Mouse (Mus musculus) adrenal gland, postnatal 36 days (tissue): ENCODE data around the gene Klhl7. TPM values are rescaled to one million over a fixed set of nuclear protein-coding genes. Genes with fewer than 3 reads are reported as not detected.
A peak's percentile ranks its signal among the peaks of the same experiment; 100 is the strongest.

Experiments
- DNase-seq, 2 experiments: peaks; one replicate each; pipeline ENCODE4 v3.0.0; 2021; ENCODE audit warnings: mixed read lengths in 1 of 2
- long read RNA-seq, 2 experiments: library from polyadenylated mRNA; stranded (forward); transcript quantifications; one replicate each; pipeline ENCODE4 v2.0.0; 2021; ENCODE audit warnings: borderline sequencing depth in 2 of 2
- total RNA-seq, 2 experiments: library from RNA; stranded (reverse); gene quantifications; 2 replicates each; pipeline ENCODE4 v1.2.3; 2021

Klhl7 gene
- total RNA-seq = 10 to 100 TPM; 33.3 to 38.1 TPM
- long read RNA-seq, experiment 1, transcript Klhl7-201 (11 exons, 2,966 nt) = major isoform, 59 of 66 reads
- long read RNA-seq, experiment 1, partial matches to known transcripts = 2 of 66 reads
- long read RNA-seq, experiment 1, other reads (novel, unspliced or antisense) = 5 of 66 reads
- long read RNA-seq, experiment 2, transcript Klhl7-201 (11 exons, 2,966 nt) = major isoform, 10 of 15 reads
- long read RNA-seq, experiment 2, partial matches to known transcripts = 1 of 15 reads
- long read RNA-seq, experiment 2, other reads (novel, unspliced or antisense) = 4 of 15 reads

- peak; percentile 91 to 92 for DNase-seq
Observed at GRCm38 (mm10) chr5:24100106-24100809, at the start of gene Klhl7. TSS of gene Klhl7 (plus strand) at chr5:24100605.

GRCm38 (mm10) chr5:24051755-24052675, 48.4 kb upstream of the Klhl7 start:
- DNase-seq = peak in 1 of 2 experiments; percentile 41

GRCm38 (mm10) chr5:24053245-24054190, 46.9 kb upstream of the Klhl7 start:
- peak; percentile 41 to 53 for DNase-seq

GRCm38 (mm10) chr5:24054382-24054781, 46.0 kb upstream of the Klhl7 start:
- no peak for DNase-seq

- no peak for DNase-seq
Observed at GRCm38 (mm10) chr5:24056865-24057264, 43.5 kb upstream of the Klhl7 start.

GRCm38 (mm10) chr5:24057592-24057991, 42.8 kb upstream of the Klhl7 start:
- DNase-seq = no peak

GRCm38 (mm10) chr5:24060949-24061348, 39.5 kb upstream of the Klhl7 start:
- DNase-seq = no peak

- DNase-seq = no peak
Observed at GRCm38 (mm10) chr5:24063034-24063433, 37.4 kb upstream of the Klhl7 start.

GRCm38 (mm10) chr5:24063545-24063944, 36.9 kb upstream of the Klhl7 start:
- DNase-seq = no peak

GRCm38 (mm10) chr5:24068955-24069354, 31.4 kb upstream of the Klhl7 start:
- DNase-seq = peak in 1 of 2 experiments; percentile 59

GRCm38 (mm10) chr5:24072031-24072430, 28.4 kb upstream of the Klhl7 start:
- peak in 1 of 2 experiments; percentile 65 for DNase-seq

- peak; percentile 76 to 82 for DNase-seq
Observed at GRCm38 (mm10) chr5:24076986-24077718, 23.3 kb upstream of the Klhl7 start.

- no peak for DNase-seq
Observed at GRCm38 (mm10) chr5:24077739-24078306, 22.6 kb upstream of the Klhl7 start.

- DNase-seq = no peak
Observed at GRCm38 (mm10) chr5:24078420-24079179, 21.8 kb upstream of the Klhl7 start.

- no peak for DNase-seq
Observed at GRCm38 (mm10) chr5:24080826-24081225, 19.6 kb upstream of the Klhl7 start.

- no peak for DNase-seq
Observed at GRCm38 (mm10) chr5:24084835-24085234, 15.6 kb upstream of the Klhl7 start.

- DNase-seq = peak in 1 of 2 experiments; percentile 15
Observed at GRCm38 (mm10) chr5:24086241-24086640, 14.2 kb upstream of the Klhl7 start.

GRCm38 (mm10) chr5:24086865-24087264, 13.5 kb upstream of the Klhl7 start:
- DNase-seq = no peak

GRCm38 (mm10) chr5:24088451-24088850, 12.0 kb upstream of the Klhl7 start:
- no peak for DNase-seq
